Mouse (Mus musculus): ENCODE measurements around the gene Glmn.

The Glmn gene

DNA sequence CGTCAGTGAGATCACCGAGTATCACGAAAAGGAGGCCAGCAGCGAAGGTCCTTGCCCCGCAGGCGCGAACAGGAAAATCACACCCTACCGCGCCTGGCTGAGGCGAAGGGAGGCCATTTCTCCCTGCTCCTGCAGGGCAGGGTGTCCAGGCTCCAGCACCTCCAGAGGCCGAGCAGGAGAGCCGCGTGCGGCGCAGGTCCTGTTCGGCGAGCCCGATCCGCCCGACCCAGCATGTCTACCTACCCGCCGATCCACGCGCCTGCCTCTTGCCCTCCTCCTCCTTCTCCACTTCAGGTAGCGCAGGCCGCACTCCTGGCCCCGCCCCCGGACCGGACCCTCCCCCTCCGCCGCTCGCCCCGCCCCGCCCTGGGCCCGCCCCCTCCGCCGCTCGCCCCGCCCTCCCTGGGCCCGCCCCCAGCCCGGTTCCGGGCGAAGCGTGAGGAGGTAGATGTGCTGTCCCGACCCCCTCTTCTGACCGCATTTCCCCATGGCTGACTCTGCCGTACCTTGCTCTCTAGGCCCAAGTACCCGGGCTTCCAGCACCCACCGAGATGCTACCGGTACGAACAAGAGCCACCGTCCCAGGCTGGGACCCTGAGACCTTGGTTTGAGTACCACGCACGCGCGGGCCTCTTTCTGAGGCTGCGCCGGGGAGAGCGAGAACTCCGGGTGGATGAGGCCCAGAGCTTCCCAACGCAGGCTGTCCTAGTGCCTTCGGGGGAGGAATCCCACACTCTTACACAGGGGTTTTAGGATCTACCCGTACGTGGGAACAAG is at the start of gene Glmn, which contains the start of gene Rpap2:
Gene Glmn (minus strand): TSS at position 588 of the 777 bp plus-strand sequence.
Gene Rpap2 (plus strand): TSS at position 73 of the 777 bp plus-strand sequence.
- peak; percentile 93 for DNase-seq

DNA sequence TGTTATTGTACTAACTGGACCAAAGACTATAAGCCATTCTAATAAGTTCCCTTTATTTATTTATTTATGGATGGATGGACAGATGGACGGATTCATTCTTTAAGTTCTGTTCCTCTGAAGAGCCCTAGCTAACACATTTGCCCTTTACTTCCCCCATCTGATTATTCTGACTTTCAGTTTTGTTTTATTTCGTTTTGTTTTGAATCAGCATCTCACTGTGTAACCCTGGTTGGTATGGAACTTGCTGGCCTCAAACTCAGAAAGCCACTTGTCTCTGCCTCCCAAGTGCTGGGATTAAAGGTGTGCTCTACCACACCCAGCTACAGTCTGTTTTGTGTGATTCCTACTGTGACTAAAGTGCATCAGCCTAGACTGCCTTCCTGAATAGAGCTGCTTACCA is 48.2 kb upstream of the Glmn start:
- DNase-seq, result no peak

DNA sequence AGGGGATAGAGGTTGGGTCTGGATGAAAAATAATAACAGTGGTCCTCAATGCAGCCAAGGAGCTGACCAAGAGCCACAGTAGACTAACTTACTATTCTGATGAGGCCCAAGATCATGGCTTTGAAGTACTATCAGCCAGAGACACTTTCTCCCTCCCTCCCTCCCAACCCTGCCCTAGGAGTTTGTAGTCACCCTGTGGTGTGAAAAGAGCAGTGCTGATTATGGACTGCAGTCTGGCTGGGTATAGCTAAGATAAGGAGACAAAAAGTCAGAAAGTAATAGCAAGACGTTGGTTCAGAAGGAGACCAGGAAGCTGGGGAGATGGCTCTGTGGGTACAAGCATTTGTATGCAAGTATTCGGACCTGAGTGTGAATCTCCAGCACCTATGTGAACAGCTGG is 46.9 kb upstream of the Glmn start:
- DNase-seq, result no peak

DNA sequence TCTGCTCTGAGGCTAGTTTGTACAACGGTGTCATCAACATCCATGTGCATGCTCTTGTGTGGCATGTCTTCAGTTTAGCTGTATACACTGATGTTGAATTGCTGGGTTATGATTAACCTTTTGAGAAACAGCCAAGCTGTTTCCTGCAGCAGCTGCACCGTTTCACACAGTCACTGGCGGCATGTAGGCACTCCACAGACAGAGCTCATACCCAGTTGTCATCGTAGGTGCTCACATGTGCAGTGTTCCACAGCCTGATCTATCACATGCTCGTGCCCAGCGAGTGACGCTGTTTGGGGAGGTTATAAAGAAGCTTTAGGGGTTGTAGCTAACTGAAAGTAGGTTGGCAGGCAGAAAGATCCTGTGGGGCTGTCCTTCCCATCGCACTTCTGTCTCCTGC is 40.7 kb upstream of the Glmn start:
- peak; percentile 54 for DNase-seq

DNA sequence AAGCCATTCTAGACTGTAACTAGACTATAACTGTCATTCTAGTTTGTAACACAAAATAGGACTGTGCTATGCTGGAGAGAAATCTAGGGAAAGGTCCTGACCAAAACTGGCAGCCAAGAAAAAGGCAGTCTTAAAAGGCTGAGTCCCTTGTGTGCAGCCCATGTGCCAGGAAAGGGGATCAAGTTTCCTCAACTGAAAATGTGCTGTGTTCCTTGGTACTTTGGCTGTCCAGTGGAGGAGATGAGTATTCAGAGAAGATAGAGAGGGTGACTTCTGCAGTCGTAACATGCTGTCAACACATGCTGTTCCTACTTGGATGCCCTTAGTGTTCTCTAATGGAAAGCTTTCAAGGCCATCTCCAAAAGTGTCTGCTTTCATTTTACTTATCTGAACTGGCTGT is 39.4 kb upstream of the Glmn start:
- no peak for DNase-seq

DNA sequence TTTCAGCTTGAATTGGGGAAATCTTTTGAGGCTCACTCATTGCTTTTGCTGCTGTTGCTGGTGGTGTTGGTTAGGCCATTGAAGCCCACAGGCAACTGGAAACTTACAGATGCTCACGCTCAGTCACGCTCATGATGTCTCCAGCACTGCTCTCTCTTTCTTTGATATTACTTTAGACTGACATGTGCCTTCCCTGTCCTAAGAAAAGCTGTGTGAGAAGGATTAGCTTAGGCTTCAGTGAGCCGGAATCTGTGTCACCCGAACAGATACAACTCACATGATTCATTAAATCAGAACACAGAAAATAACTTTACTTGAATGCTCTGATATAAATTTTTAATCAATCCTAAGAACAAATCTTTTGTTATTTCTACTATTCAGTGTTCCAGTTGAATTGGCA is 36.0 kb upstream of the Glmn start:
- no peak for DNase-seq

DNA sequence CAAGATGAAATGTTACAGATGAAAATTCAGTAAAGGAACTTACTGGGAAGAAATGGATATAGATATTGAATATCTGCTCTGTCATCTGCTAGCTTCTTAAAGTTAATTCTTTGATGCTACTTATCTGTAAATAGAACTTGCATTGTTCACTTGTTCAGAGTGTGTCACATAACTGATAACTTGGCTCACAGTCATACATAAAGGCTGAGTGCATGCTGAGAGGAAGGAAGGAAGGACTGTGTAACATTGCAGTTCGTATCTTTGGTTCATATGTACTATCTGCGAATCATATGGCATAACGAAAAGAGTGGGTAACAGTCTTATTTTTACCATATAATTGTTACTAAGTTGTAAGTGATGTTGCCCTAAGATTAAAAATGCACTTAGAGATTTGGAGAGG is 23.6 kb upstream of the Glmn start:
- DNase-seq, result no peak

DNA sequence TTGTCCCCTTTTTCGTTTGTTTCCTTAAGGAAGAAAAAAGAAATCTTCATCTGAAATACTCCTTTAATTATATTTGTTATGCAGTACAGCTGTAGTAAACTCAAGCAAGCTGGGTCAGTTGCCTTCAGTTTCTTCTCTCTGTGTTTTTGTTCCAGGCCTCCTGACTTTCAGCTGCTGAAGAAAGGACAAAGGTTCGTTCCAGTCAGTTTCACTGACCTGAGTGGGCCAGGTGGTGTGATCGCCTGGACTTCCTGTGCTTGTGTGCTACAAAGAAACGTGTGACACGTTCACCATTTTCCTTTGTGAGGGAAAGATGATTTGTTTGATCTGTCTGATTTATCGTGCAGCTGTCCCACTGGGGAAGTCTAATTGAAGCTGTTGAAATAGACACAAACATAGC is 20.3 kb upstream of the Glmn start:
- no peak for DNase-seq

DNA sequence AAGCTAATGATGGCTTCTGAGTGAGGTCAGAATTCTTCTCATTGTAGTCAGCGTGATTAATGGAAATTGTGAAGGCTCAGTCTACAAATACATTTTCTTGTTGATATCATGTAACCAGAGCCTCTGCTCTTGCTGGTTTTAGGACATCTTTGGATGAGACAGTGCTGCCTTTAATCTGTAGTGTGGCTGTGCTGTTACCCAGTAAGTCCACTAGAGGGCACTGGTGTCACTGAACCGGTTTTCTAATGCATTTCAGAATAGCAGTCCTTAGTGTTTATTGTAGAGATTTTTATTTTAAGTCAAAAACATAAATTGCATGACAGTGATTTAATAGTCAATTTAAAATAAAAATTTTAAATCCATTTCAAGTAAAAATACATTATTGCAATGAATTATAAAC is 13.5 kb upstream of the Glmn start:
- DNase-seq, result peak; percentile 73

DNA sequence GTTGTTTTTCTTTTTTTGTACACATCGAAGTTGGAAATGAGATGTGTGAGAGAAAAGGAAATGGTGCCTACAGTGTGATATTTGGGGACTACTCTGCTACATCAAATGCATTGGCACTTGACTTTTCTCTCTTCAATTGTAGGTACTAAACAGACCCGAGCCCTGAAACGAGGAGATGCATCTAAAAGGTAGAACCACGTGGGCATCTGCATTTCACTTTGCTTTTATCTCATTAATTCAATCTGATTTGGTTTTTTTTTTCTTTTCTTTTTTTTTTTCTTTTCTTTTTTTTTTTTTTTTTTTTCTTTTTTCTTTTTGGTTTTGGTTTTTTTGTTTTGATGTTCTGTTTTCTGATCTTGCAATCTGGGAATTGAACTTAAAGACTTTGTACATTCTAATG is 692 bp upstream of the Glmn start:
- no peak for DNase-seq

DNA sequence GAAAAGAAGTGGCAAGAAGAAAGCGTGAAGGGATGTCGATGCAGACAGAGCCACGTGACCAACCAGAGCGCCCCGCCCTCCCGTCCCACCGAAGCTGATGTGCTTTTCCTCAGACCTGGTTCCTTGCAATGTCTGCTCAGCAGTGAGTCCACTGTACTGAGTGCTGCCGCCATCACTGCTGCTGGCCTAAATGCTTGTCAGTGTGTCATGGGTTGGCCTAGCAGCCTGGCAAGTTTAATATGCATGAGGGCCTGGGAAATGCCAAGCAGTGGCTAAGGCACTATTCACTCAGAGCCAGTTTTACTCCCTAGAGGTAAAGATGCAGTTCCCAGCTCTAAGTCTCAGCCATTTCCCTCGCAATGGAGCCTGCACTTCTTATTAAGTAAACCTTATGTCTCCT is 28.5 kb downstream of the Glmn start:
- DNase-seq, result no peak

DNA sequence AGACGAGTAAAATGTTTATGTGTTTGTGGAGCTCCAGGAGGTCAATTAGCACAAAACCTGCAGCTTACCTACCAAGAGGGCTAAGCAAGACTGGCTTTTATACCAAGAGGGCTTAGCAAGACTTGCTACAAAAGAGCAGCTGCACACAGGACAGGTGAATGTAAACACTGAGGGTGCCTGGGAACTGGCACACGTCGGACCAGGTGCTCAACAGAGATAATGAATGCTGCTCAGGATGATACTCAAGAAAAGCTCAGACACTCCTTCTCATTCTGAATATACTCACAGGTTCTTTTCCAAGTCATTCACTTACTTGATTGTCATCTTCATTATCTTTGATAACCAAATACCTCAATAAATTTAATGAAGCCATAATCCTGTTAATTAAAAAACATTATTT is 40.7 kb downstream of the Glmn start:
- DNase-seq, result no peak

DNA sequence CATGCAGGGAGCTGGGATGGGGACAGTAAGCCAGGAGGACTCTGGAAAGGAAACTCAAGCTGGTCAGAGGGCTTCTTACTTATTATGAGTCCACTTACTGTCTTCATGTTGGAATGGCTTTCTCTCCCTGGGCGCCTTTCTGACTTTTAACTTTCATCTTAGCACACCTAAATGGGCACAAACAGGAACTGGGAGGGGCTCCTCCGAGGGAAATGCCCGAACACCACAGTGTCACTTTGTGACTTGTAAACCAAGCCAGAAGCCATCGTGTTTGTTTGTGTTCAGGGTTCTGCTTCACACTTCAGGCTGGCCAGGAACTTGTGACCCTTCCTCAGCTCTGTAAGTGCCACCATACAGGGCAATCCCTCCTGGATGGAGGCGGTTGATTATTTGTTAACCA is 43.4 kb downstream of the Glmn start:
- DNase-seq, result no peak

DNA sequence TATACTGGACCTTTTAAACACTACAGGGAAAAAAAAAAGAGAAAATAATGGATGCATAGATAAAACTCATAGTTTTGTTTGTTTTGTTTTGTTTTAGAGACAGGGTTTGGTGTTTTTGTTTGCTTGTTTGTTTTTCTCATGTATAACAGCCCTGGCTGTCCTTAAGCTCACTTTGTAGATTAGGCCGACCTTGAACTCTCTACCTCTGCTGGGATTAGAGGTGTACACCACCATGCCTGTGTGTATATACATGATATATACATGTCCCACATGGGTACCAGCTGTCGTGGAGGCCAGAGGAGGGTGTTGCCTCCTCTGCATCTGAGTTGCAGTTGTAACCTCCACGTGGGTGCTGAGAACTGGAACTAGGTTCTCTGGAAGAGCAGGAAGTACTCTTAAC is 49.2 kb downstream of the Glmn start:
- no peak for DNase-seq

DNA sequence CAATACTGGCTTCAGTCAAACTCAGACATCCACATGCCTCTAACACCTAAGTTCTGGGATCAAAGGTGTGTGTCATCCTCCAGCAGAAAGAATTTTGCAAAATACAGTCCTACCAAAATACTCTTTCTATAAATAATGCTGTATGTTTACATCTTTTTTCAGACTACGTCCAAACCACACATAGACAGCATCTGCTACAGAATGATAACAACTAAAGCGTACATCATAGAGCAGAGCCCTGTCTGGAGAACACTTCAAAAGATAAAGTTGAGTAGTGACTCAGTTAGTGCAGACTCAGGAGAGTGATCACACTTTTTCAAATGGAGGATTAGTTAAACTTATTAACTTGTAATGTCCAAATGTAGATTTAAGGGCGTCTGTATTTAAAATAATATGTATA is 49.7 kb downstream of the Glmn start:
- DNase-seq, result no peak

DNA sequence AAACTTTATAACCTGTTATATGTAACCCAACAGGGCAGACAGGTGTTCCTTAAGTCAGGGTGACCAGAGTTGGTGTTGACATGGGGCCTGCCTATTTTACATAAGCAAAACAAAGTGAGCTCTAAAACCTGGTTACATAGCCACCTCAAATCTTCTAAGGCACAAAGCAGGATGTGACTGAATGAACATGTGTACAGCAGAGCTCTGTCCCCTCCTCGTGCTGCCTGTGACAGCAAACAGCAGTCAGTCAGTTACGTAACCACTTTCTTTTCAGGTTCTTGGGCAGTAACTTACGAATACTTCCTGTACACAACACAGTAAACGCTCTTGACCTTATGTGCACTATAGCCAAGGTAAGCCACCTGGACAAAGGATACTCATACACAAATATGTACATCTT is 51.8 kb downstream of the Glmn start:
- DNase-seq, result peak; percentile 11

DNA sequence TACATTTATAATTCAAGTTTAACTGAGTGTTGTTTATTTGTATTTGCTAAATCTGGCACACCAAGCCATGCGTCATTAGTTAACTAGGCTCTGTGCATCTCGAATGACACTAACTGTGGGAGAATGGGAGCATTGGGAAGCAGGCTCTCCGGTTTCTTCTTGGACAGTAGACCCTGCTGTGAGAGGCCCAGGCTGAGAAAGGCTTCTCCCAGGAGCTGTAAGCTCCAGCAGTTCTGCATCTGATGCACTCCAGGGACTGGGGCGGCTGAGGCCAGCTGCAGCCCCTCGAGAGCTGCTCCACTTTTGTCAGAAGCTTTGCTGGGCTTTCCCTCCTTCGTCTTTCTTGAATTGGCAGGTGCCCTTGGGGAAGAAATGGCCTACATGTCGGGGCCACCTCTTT is 56.0 kb downstream of the Glmn start:
- no peak for DNase-seq

DNA sequence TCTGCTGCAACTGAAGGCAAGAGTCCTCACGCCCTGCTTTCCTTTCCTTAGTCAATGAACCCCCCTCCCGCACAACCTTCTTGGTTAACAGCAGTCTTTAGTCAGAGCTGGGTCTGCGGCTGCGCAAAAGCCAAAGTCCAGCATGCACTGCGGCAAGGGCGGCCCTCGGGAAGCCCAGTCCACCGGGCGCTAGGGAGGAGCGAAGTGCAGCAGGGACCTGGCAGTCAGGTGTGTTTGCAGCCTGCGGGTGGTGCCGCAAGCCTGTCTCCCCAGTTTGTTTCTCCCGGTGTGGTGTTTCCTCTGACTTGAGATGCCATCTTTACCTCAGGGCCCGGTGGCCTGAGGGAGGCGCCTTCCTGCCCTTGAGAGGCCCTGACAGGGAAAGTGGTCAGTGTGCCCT is 63.1 kb downstream of the Glmn start, which contains the start of gene 1700028K03Rik:
Gene 1700028K03Rik (plus strand): TSS at position 129 of the 400 bp plus-strand sequence.
- DNase-seq, result no peak

DNA sequence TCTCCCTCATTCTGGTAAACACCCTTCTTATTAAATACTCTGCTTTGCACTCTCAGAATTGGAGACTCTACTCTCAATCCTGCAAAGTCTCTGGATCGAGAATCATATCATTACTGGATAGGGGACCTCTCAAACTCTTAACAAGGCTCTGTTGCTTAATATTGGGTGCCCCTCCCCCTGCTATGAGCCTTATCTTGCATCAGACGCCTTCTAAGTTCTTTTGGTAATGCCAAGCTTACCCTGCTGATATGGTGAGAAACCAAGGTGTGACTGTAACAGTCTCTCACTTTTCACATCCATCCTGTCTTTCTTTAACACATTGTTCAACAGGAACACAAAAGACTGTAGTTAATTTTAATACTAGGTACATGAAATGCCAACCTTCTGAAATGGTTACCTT is 64.1 kb downstream of the Glmn start:
- no peak for DNase-seq

DNA sequence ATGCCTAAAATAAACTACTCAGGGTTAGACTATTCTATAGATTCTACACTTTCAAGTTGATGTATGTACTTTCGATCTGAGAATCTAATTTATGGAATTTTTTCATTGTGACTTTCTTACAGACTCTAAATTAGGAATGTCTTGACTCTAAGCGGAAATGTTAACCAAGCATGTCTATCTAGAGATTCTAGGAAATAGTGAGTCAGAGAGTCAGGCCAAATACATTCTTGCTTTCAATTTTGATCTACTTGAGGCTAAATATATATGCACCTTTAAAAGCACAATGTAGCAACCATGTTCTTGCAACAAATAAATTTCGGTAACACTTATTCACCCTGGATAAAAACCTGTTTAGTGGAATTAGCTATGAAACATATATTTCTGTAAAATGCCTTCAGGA is 68.8 kb downstream of the Glmn start:
- DNase-seq, result no peak

DNA sequence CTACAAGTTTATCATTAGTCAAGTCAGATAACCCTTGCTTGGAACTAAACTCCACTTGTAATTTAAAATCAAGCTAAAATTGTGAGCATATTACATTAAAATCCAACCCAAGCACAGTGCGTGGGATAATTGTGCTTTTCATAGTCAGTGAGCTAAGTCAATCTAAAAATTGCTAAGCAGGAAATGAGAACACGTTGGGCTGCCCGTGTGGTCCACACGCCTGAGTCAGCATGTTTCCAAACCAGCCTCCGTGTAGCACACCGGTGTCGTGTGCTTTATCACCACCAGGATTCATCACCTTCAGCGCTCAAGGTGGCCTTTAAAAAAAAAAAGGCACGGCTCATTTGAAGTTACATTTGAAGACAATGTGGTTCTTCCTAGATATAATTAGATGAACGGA is 73.4 kb downstream of the Glmn start:
- DNase-seq, result peak; percentile 23

DNA sequence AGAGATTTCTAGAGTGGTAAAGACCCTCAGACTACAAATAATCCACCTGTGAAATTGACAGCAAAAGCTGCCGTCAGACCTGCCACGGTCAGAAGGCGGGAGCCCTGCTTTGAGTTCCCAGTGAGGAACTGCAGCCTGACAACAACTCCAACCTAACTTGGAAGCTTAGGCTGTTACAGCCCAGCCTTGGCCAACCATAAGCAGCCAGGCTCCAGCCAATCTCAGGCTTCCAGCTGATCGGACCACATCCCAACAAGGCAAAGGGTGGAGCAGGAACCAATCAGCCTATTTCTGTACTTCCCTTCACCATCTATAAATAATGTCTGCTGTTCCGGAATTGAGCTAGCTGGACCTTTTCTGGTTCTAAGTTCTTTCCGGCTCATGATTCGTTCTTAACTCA is 75.8 kb downstream of the Glmn start:
- no peak for DNase-seq

DNA sequence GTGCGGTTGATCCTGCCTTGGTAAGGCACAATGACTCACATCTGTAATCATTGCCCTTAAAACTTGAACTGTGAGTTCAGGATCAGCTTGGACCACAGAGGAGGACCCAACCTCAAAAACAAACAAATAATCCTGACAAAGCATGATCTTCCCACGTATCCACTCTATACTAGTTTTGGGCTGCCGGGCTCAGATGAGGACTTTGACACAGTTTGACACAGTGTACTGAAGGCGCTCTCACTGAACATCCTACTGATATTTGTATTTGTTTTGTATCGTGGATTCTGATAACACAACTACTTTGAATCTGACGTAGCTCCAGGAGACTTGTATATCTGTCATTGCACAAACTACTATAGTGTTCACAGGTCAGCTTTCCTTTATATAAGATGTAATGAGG is 76.3 kb downstream of the Glmn start:
- no peak for DNase-seq

DNA sequence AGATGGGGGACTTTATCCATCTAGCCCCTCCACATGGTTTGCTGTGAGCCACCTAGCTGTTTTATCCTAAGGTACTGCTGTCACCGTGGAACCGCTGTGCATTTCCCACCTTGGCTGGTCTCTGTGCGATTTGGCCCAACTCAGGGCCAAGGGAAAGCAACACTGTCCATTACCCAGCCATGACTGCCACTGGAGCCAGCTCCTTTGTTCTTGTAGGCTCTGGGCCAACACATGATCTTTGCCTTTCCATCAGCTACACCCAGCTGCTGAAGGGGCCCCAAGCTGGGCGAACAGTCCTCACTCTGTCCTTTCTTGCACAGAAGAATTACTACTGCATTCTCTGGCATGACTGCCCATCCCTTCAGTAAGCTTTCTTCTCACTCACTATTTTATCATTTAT is 79.1 kb downstream of the Glmn start:
- DNase-seq, result no peak

DNA sequence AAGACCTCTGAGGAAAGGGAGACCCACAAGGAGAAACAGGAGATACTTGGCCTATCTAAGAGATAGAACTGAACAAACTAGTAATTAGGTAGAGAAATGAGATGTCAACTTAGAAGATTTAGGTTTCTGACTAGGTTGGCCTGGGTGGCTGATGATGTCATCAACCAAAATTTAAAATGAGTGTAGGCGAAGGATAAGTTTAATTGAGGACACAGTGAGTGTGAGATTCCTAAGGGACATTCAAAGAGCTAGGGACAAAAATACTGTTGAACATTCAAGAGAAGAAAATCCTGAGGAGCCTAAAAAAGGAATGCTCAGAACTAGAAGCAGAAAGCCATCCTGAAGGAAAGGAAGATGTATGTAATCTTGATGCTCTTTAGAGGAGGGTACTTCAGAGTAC is 81.6 kb downstream of the Glmn start:
- no peak for DNase-seq

Data from thymus, postnatal 4 days (tissue).